Mouse (Mus musculus) kidney, embryonic 16.5 days (tissue): ENCODE results near the gene Med4. TPM values are rescaled to one million over a fixed set of nuclear protein-coding genes. Genes with fewer than 3 reads are reported as not detected.

Experiments
- ATAC-seq: fragments of 200-750 bp; cut with Nextera tagmentation; 2 replicates; pipeline ENCODE4 v1.8.0; 2017; ENCODE audit warnings: moderate TSS enrichment; ENCODE audit not compliant: low FRiP score, low TSS enrichment
- H3K27ac ChIP-seq: fragments of 300-500 bp; sonication (generic); 2 replicates; pipeline ENCODE4 v1.5.1; 2014; ENCODE audit warnings: low read length
- H3K27me3 ChIP-seq: fragments of 300-500 bp; sonication (generic); 2 replicates; pipeline ENCODE4 v1.6.1; 2014; ENCODE audit warnings: low read length, control low read depth, mixed read lengths; ENCODE audit not compliant: insufficient read depth
- H3K36me3 ChIP-seq: fragments of 300-500 bp; sonication (generic); 2 replicates; pipeline ENCODE4 v1.6.1; 2014; ENCODE audit warnings: low read length, control low read depth, mixed read lengths; ENCODE audit not compliant: insufficient read depth
- H3K4me1 ChIP-seq: fragments of 300-500 bp; sonication (generic); 2 replicates; pipeline ENCODE4 v1.6.1; 2014; ENCODE audit warnings: low read length, control low read depth, mixed read lengths; ENCODE audit not compliant: insufficient read depth
- H3K4me2 ChIP-seq: fragments of 300-500 bp; sonication (generic); replicated peaks from 2 replicates; pipeline ENCODE4 v1.6.1; 2014; ENCODE audit warnings: low read depth, low read length
- H3K4me3 ChIP-seq: fragments of 300-500 bp; sonication (generic); 2 replicates; pipeline ENCODE4 v1.5.1; 2014; ENCODE audit warnings: mild to moderate bottlenecking, low read length
- H3K9ac ChIP-seq: fragments of 300-500 bp; sonication (generic); replicated peaks from 2 replicates; pipeline ENCODE4 v1.6.1; 2014; ENCODE audit warnings: low read length
- H3K9me3 ChIP-seq: fragments of 300-500 bp; sonication (generic); 2 replicates; pipeline ENCODE4 v1.6.1; 2016; ENCODE audit warnings: low read length, control low read depth
- WGBS: fragments of 180-500 bp; shearing (Covaris S2); extraction: QIAGEN DNeasy Blood & Tissue Kit; methylation state at CpG from one replicate; pipeline ENCODE4 v1.1.7; 2014; 5-methylcytosine and 5-hydroxymethylcytosine counted together
- polyA plus RNA-seq: library from polyadenylated mRNA; unstranded; fragments of >200 nt; fragmentation: Nextera tagmentation; extraction: Ambion mirVana; gene quantifications from 2 replicates; pipeline ENCODE4 v1.2.1, GENCODE M21; 2015

Med4 gene
- 93.2 and 94.5 TPM in 2 replicates for polyA plus RNA-seq

- Histone ChIP-seq H3K4me2 (peak within 1 kb of the TSS; percentile 60), H3K9ac (peak within 1 kb of the TSS; percentile 86), H3K27me3 (no peaks in the 10 kb centered on the region), H3K36me3 (peaks cover 6% of the 10 kb centered on the region), H3K4me3 (peak within 1 kb of the TSS; percentile 86), H3K27ac (no peak within 1 kb of the TSS; the same call in 1 of the 2 replicates), H3K9me3 (no peaks in the 10 kb centered on the region), H3K4me1 (peaks cover 8% of the 10 kb centered on the region)
- peak; percentile 96 for ATAC-seq
- WGBS: under 1% methylated on average over 41 of the region's 41 CpGs
Measured at GRCm38 (mm10) chr14:73509765-73510423, at the start of gene Med4. Gene Med4, plus strand, starts transcription at chr14:73510025.

- no peak overlapping the region for H3K4me3 ChIP-seq
- H3K9ac ChIP-seq: no peak overlapping the region
- H3K27me3 ChIP-seq: no peaks in the 10 kb centered on the region
- H3K36me3 ChIP-seq: no peaks in the 10 kb centered on the region
- WGBS: 68% methylated on average over 12 of the region's 12 CpGs
- H3K4me1 ChIP-seq: no peaks in the 10 kb centered on the region
- no peak overlapping the region for H3K4me2 ChIP-seq
- no peak for ATAC-seq
- H3K9me3 ChIP-seq: no peaks in the 10 kb centered on the region
- no peak overlapping the region for H3K27ac ChIP-seq
Measured at GRCm38 (mm10) chr14:73460514-73461134, 49.2 kb upstream of the Med4 start.

- ATAC-seq: no peak
- H3K9ac ChIP-seq: no peak overlapping the region
- no peaks in the 10 kb centered on the region for H3K27me3 ChIP-seq
- no peak overlapping the region for H3K27ac ChIP-seq
- H3K36me3 ChIP-seq: no peaks in the 10 kb centered on the region
- H3K4me1 ChIP-seq: no peaks in the 10 kb centered on the region
- no peak overlapping the region for H3K4me3 ChIP-seq
- H3K4me2 ChIP-seq: no peak overlapping the region
- H3K9me3 ChIP-seq: no peaks in the 10 kb centered on the region
- 88% methylated on average over 4 of the region's 4 CpGs for WGBS
Measured at GRCm38 (mm10) chr14:73462211-73462610, 47.6 kb upstream of the Med4 start.

GRCm38 (mm10) chr14:73467697-73468096 lies 42.1 kb upstream of the Med4 start:
- Histone ChIP-seq H3K27me3 (no peaks in the 10 kb centered on the region), H3K9me3 (no peaks in the 10 kb centered on the region), H3K4me3 (no peak overlapping the region), H3K27ac (no peak overlapping the region), H3K9ac (no peak overlapping the region), H3K4me2 (no peak overlapping the region), H3K36me3 (no peaks in the 10 kb centered on the region), H3K4me1 (peaks cover 7% of the 10 kb centered on the region; the same call in 1 of the 2 replicates)
- ATAC-seq: no peak
- 63% methylated on average over 6 of the region's 6 CpGs for WGBS

- H3K27me3 ChIP-seq: no peaks in the 10 kb centered on the region
- H3K4me3 ChIP-seq: no peak overlapping the region
- H3K4me2 ChIP-seq: no peak overlapping the region
- H3K36me3 ChIP-seq: no peaks in the 10 kb centered on the region
- WGBS: 73% methylated on average over 7 of the region's 7 CpGs
- no peak overlapping the region for H3K9ac ChIP-seq
- ATAC-seq: no peak
- H3K4me1 ChIP-seq: peaks cover 19% of the 10 kb centered on the region
- H3K9me3 ChIP-seq: no peaks in the 10 kb centered on the region
- no peak overlapping the region for H3K27ac ChIP-seq
Measured at GRCm38 (mm10) chr14:73469506-73469905, 40.3 kb upstream of the Med4 start.

DNA sequence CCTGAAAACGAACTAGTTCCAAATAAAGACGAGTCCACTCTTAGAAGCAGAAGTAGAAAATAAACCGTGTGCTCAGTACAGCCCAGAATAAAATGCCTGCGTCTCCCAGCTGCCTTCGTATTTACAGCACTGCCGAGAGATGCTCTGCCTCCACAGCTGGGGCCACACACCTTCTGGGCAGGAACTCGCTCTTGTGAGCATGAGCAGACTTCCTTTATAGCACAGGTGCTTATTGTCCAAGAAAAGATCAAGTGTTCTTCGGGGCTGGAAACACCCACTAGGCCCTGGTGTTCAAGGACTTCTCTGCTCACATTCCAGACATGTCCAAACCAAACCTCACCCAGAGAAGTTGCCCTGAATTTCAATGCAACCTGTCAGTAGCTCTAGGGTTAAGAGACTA lies 39.2 kb upstream of the Med4 start:
- Histone ChIP-seq H3K9ac (no peak overlapping the region), H3K27me3 (no peaks in the 10 kb centered on the region), H3K9me3 (no peaks in the 10 kb centered on the region), H3K36me3 (no peaks in the 10 kb centered on the region), H3K27ac (no peak overlapping the region), H3K4me1 (peaks cover 29% of the 10 kb centered on the region), H3K4me2 (no peak overlapping the region), H3K4me3 (no peak overlapping the region)
- 67% methylated on average over 8 of the region's 8 CpGs for WGBS
- no peak for ATAC-seq

GRCm38 (mm10) chr14:73472205-73472604 lies 37.6 kb upstream of the Med4 start:
- ATAC-seq: no peak
- WGBS: 18% methylated on average over 7 of the region's 7 CpGs
- no peak overlapping the region for H3K27ac ChIP-seq

DNA sequence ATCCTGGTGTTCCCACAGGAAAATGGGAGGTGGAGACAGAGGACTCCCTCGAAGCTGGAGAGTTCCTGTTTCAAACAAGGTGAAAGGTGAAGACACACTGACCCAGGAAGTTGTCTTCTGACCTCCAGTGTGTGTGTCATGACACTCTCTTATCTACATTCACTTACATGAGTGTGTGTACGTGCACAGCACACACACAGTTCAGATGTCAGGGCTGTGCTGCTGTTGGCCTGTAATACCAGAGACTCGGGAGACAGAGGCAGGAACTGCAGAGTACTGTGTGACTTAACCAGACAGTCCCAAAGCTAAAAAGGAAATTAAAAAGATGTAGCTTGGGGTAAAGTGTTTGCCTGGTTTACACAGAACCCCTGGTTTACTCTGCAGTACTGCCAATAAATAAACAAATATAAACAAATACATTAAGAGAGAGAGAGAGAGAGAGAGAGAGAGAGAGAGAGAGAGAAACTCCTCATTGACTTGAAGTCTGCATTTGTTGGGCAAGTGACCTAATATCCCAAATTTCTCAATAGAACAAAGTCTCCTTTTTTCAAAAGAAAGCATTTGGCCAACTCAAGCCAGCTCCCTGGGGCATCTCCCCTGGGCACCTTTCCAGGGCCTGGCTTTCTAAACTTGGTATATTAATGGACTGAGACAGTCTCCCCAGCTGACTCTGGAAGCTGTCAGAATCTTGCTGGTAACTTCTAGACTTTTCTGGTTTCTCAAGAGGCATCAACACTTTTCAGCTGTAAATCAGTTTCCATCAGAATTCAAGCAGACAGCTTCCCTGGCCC lies 36.0 kb upstream of the Med4 start:
- no peak overlapping the region for H3K4me3 ChIP-seq
- H3K27ac ChIP-seq: peak overlapping the region; percentile 55
- peaks cover 33% of the 10 kb centered on the region for H3K4me1 ChIP-seq
- ATAC-seq: no peak
- no peaks in the 10 kb centered on the region for H3K27me3 ChIP-seq
- H3K36me3 ChIP-seq: no peaks in the 10 kb centered on the region
- WGBS: 27% methylated on average over 3 of the region's 3 CpGs
- H3K4me2 ChIP-seq: no peak overlapping the region
- H3K9me3 ChIP-seq: no peaks in the 10 kb centered on the region
- H3K9ac ChIP-seq: no peak overlapping the region

More at GRCm38 (mm10) chr14:73472205-73472604, 37.6 kb upstream of the Med4 start:
- Histone ChIP-seq H3K36me3 (no peaks in the 10 kb centered on the region), H3K4me3 (no peak overlapping the region), H3K27me3 (no peaks in the 10 kb centered on the region), H3K9me3 (no peaks in the 10 kb centered on the region), H3K4me1 (peaks cover 33% of the 10 kb centered on the region), H3K9ac (no peak overlapping the region), H3K4me2 (no peak overlapping the region)

DNA sequence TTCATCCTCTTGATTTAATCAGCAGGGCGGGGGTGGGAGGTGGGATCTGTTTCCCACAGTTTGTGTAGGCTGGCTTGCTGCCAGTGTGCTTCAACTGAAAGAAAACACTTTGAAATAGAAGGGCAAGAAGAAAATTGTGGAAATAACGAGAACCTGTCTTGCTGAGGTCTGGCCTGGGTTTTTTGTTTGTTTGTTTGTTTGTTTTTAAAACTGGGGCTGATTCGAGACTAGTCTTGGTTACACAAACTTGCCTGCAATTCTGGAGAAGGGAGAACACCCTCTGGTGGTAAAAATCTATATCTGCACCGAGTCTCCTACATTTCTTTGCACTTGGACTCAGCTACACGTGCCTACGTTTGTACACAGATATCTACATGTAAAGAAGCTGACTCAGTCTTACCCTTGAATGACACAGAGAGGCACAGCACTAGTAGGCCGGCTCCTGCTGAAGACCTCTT lies 35.2 kb upstream of the Med4 start:
- H3K4me3 ChIP-seq: no peak overlapping the region
- H3K9me3 ChIP-seq: no peaks in the 10 kb centered on the region
- ATAC-seq: peak; percentile 74; the same call in 1 of the 2 replicates
- WGBS: 18% methylated on average over 7 of the region's 7 CpGs
- no peaks in the 10 kb centered on the region for H3K36me3 ChIP-seq
- peaks cover 33% of the 10 kb centered on the region for H3K4me1 ChIP-seq
- no peaks in the 10 kb centered on the region for H3K27me3 ChIP-seq
- H3K4me2 ChIP-seq: peak overlapping the region; percentile 20; the same call in 1 of the 2 replicates
- H3K27ac ChIP-seq: peak overlapping the region; percentile 55
- H3K9ac ChIP-seq: no peak overlapping the region
